Mouse (Mus musculus) heart, embryonic 15.5 days (tissue): ENCODE data around the gene Vwa5b1. TPM values are rescaled to one million over a fixed set of nuclear protein-coding genes. Genes with fewer than 3 reads are reported as not detected.

Source experiments
- ATAC-seq: fragments of 200-750 bp; cut with Nextera tagmentation; replicated peaks from 2 replicates; pipeline ENCODE4 v1.8.0; 2017; ENCODE audit warnings: low read depth, moderate TSS enrichment; ENCODE audit not compliant: insufficient number of reproducible peaks, insufficient read depth, low FRiP score
- H3K27ac ChIP-seq: fragments of 300-500 bp; sonication (generic); 2 replicates; pipeline ENCODE4 v1.5.1; 2015; ENCODE audit warnings: mild to moderate bottlenecking, inconsistent platforms
- H3K27me3 ChIP-seq: fragments of 300-500 bp; sonication (generic); 2 replicates; pipeline ENCODE4 v1.6.1; 2015; ENCODE audit warnings: inconsistent platforms
- H3K36me3 ChIP-seq: fragments of 300-500 bp; sonication (generic); 2 replicates; pipeline ENCODE4 v1.6.1; 2015; ENCODE audit warnings: mild to moderate bottlenecking, inconsistent platforms
- H3K4me1 ChIP-seq: fragments of 300-500 bp; sonication (generic); replicated peaks from 2 replicates; pipeline ENCODE4 v1.6.1; 2015; ENCODE audit warnings: inconsistent platforms
- H3K4me2 ChIP-seq: fragments of 300-500 bp; sonication (generic); 2 replicates; pipeline ENCODE4 v1.6.1; 2015; ENCODE audit warnings: inconsistent platforms, mild to moderate bottlenecking, moderate library complexity
- H3K4me3 ChIP-seq: fragments of 300-500 bp; sonication (generic); 2 replicates; pipeline ENCODE4 v1.5.1; 2015; ENCODE audit warnings: mild to moderate bottlenecking, inconsistent platforms
- H3K9ac ChIP-seq: fragments of 300-500 bp; sonication (generic); 2 replicates; pipeline ENCODE4 v1.6.1; 2015; ENCODE audit warnings: mild to moderate bottlenecking, inconsistent platforms
- H3K9me3 ChIP-seq: fragments of 300-500 bp; sonication (generic); replicated peaks from 2 replicates; pipeline ENCODE4 v1.6.1; 2016; ENCODE audit warnings: inconsistent platforms
- WGBS: fragments of 180-500 bp; shearing (Covaris S2); methylation state at CpG from one replicate; pipeline ENCODE4 v1.1.7; 2015; ENCODE audit warnings: mixed read lengths; 5-methylcytosine and 5-hydroxymethylcytosine counted together
- polyA plus RNA-seq: library from polyadenylated mRNA; unstranded; fragments of >200 nt; fragmentation: Nextera tagmentation; extraction: Ambion mirVana; gene quantifications from 2 replicates; pipeline ENCODE4 v1.2.1, GENCODE M21; 2015

Vwa5b1 gene
- polyA plus RNA-seq, 1 experiment from 2014 or later: not detected

GRCm38 (mm10) chr4:138574800-138575606 is 60.7 kb downstream of the Vwa5b1 start:
- no peak overlapping the region for H3K9ac ChIP-seq
- H3K27ac ChIP-seq: no peak overlapping the region
- H3K4me2 ChIP-seq: no peak overlapping the region
- H3K4me1 ChIP-seq: peaks cover 3% of the 10 kb centered on the region
- H3K9me3 ChIP-seq: no peaks in the 10 kb centered on the region
- H3K36me3 ChIP-seq: no peaks in the 10 kb centered on the region
- H3K27me3 ChIP-seq: peaks cover 10% of the 10 kb centered on the region; the same call in 1 of the 2 replicates
- H3K4me3 ChIP-seq: no peak overlapping the region
- 70% methylated on average over 13 of the region's 13 CpGs for WGBS
- no peak for ATAC-seq

GRCm38 (mm10) chr4:138569928-138570327 is 65.8 kb downstream of the Vwa5b1 start:
- peaks cover 7% of the 10 kb centered on the region for H3K4me1 ChIP-seq
- no peaks in the 10 kb centered on the region for H3K36me3 ChIP-seq
- H3K27ac ChIP-seq: no peak overlapping the region
- no peaks in the 10 kb centered on the region for H3K9me3 ChIP-seq
- no peak overlapping the region for H3K9ac ChIP-seq
- ATAC-seq: 0 out of 2 replicates have a peak, but pooled peaks have one; percentile 35
- H3K4me3 ChIP-seq: no peak overlapping the region
- WGBS: 31% methylated on average over 11 of the region's 11 CpGs
- no peak overlapping the region for H3K4me2 ChIP-seq
- peaks cover 13% of the 10 kb centered on the region; the same call in 1 of the 2 replicates for H3K27me3 ChIP-seq

GRCm38 (mm10) chr4:138568275-138568674 is 67.4 kb downstream of the Vwa5b1 start:
- peaks cover 18% of the 10 kb centered on the region; the same call in 1 of the 2 replicates for H3K27me3 ChIP-seq
- H3K4me3 ChIP-seq: no peak overlapping the region
- WGBS: 79% methylated on average over 2 of the region's 2 CpGs
- no peak overlapping the region for H3K9ac ChIP-seq
- ATAC-seq: no peak
- H3K4me1 ChIP-seq: peaks cover 7% of the 10 kb centered on the region
- no peaks in the 10 kb centered on the region for H3K9me3 ChIP-seq
- no peaks in the 10 kb centered on the region for H3K36me3 ChIP-seq
- H3K27ac ChIP-seq: no peak overlapping the region
- no peak overlapping the region for H3K4me2 ChIP-seq

- 8% methylated on average over 8 of the region's 8 CpGs for WGBS
- H3K4me1 ChIP-seq: no peaks in the 10 kb centered on the region
Observed at GRCm38 (mm10) chr4:138561986-138562385, 73.7 kb downstream of the Vwa5b1 start.

GRCm38 (mm10) chr4:138555531-138555930 is 80.2 kb downstream of the Vwa5b1 start:
- no peak for ATAC-seq
- H3K27me3 ChIP-seq: peaks cover 81% of the 10 kb centered on the region
- WGBS: 1% methylated on average over 19 of the region's 19 CpGs

More at GRCm38 (mm10) chr4:138561986-138562385, 73.7 kb downstream of the Vwa5b1 start:
- Histone ChIP-seq H3K36me3 (no peaks in the 10 kb centered on the region), H3K9ac (no peak overlapping the region), H3K27ac (no peak overlapping the region), H3K27me3 (peaks cover 44% of the 10 kb centered on the region), H3K4me3 (no peak overlapping the region), H3K4me2 (no peak overlapping the region), H3K9me3 (no peaks in the 10 kb centered on the region)
- ATAC-seq: peak; percentile 42; the same call in 1 of the 2 replicates

GRCm38 (mm10) chr4:138554934-138555333 is 80.8 kb downstream of the Vwa5b1 start:
- no peak overlapping the region for H3K4me3 ChIP-seq
- no peak for ATAC-seq
- no peak overlapping the region for H3K9ac ChIP-seq
- no peak overlapping the region for H3K27ac ChIP-seq
- H3K4me2 ChIP-seq: peak overlapping the region; percentile 47
- H3K4me1 ChIP-seq: peaks cover 8% of the 10 kb centered on the region; the same call in 1 of the 2 replicates
- 6% methylated on average over 14 of the region's 14 CpGs for WGBS
- H3K27me3 ChIP-seq: peaks cover 81% of the 10 kb centered on the region
- no peaks in the 10 kb centered on the region for H3K36me3 ChIP-seq
- no peaks in the 10 kb centered on the region for H3K9me3 ChIP-seq

More at GRCm38 (mm10) chr4:138555531-138555930, 80.2 kb downstream of the Vwa5b1 start:
- Histone ChIP-seq H3K4me2 (peak overlapping the region; percentile 47), H3K27ac (no peak overlapping the region), H3K4me1 (peaks cover 8% of the 10 kb centered on the region; the same call in 1 of the 2 replicates), H3K4me3 (peak overlapping the region; percentile 18; the same call in 1 of the 2 replicates), H3K9ac (peak overlapping the region; percentile 3; the same call in 1 of the 2 replicates), H3K9me3 (no peaks in the 10 kb centered on the region), H3K36me3 (no peaks in the 10 kb centered on the region)

- 7% methylated on average over 3 of the region's 3 CpGs for WGBS
- Histone ChIP-seq H3K27me3 (peaks cover 85% of the 10 kb centered on the region), H3K9me3 (no peaks in the 10 kb centered on the region), H3K4me3 (no peak overlapping the region), H3K36me3 (no peaks in the 10 kb centered on the region), H3K4me2 (no peak overlapping the region), H3K27ac (no peak overlapping the region), H3K9ac (no peak overlapping the region), H3K4me1 (peaks cover 8% of the 10 kb centered on the region; the same call in 1 of the 2 replicates)
- ATAC-seq: no peak
Observed at GRCm38 (mm10) chr4:138554302-138554701, 81.4 kb downstream of the Vwa5b1 start.

- H3K4me2 ChIP-seq: no peak overlapping the region
- ATAC-seq: no peak
- no peaks in the 10 kb centered on the region for H3K36me3 ChIP-seq
- no peak overlapping the region for H3K27ac ChIP-seq
- H3K9me3 ChIP-seq: no peaks in the 10 kb centered on the region
- H3K9ac ChIP-seq: no peak overlapping the region
- peaks cover 86% of the 10 kb centered on the region for H3K27me3 ChIP-seq
- H3K4me1 ChIP-seq: peaks cover 8% of the 10 kb centered on the region; the same call in 1 of the 2 replicates
- no peak overlapping the region for H3K4me3 ChIP-seq
- WGBS: 63% methylated on average over 8 of the region's 8 CpGs
Observed at GRCm38 (mm10) chr4:138553516-138553933, 82.2 kb downstream of the Vwa5b1 start.

- Histone ChIP-seq H3K9me3 (no peaks in the 10 kb centered on the region), H3K4me2 (no peak overlapping the region), H3K9ac (no peak overlapping the region), H3K4me3 (no peak overlapping the region), H3K4me1 (peaks cover 8% of the 10 kb centered on the region; the same call in 1 of the 2 replicates), H3K36me3 (no peaks in the 10 kb centered on the region), H3K27me3 (peaks cover 87% of the 10 kb centered on the region), H3K27ac (no peak overlapping the region)
- no peak for ATAC-seq
- 48% methylated on average over 1 of the region's 1 CpGs for WGBS
Observed at GRCm38 (mm10) chr4:138553116-138553515, 82.6 kb downstream of the Vwa5b1 start.

GRCm38 (mm10) chr4:138551601-138552000 is 84.1 kb downstream of the Vwa5b1 start:
- H3K4me2 ChIP-seq: no peak overlapping the region
- H3K27ac ChIP-seq: no peak overlapping the region
- peaks cover 8% of the 10 kb centered on the region; the same call in 1 of the 2 replicates for H3K4me1 ChIP-seq
- H3K27me3 ChIP-seq: peaks cover 88% of the 10 kb centered on the region
- no peaks in the 10 kb centered on the region for H3K36me3 ChIP-seq
- ATAC-seq: no peak
- H3K9me3 ChIP-seq: no peaks in the 10 kb centered on the region
- 79% methylated on average over 5 of the region's 5 CpGs for WGBS
- H3K9ac ChIP-seq: no peak overlapping the region
- H3K4me3 ChIP-seq: no peak overlapping the region

- peaks cover 7% of the 10 kb centered on the region; the same call in 1 of the 2 replicates for H3K4me1 ChIP-seq
- H3K4me3 ChIP-seq: no peak overlapping the region
- no peak overlapping the region for H3K9ac ChIP-seq
- peaks cover 86% of the 10 kb centered on the region for H3K27me3 ChIP-seq
- H3K9me3 ChIP-seq: no peaks in the 10 kb centered on the region
- H3K36me3 ChIP-seq: no peaks in the 10 kb centered on the region
- no peak overlapping the region for H3K27ac ChIP-seq
- no peak for ATAC-seq
- 56% methylated on average over 5 of the region's 5 CpGs for WGBS
- no peak overlapping the region for H3K4me2 ChIP-seq
Observed at GRCm38 (mm10) chr4:138550557-138550956, 85.1 kb downstream of the Vwa5b1 start.
